Mouse (Mus musculus): ENCODE measurements at regions not wholly inside any gene's neighbourhood (a gene's known extent, or its start where the extent isn't known, plus 50 kb on each side); places are given as distances from the start of the nearest gene placed in this dataset.

DNA sequence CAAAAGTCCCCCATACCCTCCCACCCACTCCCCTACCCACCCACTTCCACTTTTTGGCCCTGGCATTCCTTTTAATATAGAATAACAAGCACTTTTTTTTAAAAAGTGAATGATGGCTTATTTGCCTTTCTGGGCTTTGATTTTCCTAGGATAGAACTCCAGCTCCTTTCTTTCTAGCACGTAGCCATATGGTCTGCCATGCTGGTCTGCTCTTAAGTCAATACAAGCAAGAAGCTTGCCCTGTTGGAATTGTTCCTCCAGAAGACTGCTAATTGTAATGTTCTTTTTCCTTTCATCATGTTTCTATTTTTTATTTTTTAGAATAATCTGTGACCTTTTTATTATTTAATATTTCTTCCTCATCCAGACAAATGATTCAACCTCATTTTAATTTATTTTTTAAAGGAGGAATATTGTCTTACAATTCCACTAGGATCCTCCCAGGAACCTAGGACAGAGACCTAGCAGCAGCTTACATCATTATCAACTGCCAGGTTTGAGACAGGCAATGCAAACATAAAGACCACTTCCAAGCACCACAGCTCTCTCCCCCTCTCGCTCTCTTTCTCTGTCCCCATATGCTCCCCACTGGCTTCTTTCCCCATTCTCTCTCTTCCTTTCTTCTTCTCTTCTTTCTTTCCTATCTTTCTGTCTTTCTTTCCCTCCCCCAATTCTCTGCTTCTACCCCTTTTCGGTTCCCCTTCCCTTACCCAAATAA is 558.9 kb downstream of the Otol1 start:
- DNase-seq = no peak
- intact Hi-C loops (cut with DNase I) = no loop called here

DNA sequence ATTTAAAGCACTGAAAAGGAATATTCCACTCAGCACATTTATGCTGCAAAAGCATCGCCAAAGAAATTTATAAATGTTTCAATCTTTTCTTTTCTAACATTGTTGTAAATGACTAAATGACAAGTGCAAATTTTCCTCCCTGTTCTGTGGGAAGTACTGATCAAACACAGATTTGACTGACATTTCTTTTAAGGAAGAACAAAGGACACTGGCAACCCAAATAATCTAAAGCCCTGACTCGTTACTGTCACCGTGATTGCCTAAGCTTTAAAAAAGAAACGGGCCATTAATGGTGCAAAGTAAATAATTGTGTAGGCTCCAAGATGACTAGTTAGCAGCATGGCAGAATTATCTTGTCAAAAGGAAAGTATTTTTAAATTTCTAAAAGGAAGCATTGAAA is 587.4 kb downstream of the Otol1 start:
- intact Hi-C loops (cut with DNase I) = no loop called here
- DNase-seq = no peak

Data from heart, postnatal 10 days (tissue).